Comparison of ENCODE assay signal across 17 mouse cellular contexts in the genomic region with DNA sequence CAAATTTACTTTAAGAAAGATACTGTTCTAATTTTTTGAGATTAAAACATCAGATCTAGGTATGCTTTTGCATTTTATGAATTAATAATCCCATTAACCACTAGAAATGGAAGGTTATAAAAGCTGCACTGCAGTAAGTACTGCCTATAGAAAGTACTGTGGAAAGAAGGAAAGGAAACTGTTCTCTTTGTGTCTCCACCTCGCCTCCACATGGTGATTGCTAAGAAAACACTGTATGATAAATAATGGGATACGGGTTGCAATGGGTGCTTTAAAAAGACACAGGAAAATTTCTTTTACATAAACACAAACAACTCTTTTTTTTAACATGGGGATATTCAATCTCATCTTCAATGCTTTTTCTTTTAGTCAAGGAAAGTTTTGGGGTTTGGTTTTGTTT.
"Had no signal": no experiment of that assay in that cellular context is flagged by ENCODE, and none has a peak within 500 bp of the region (broad histone marks: within the 10 kb centered on the region; RNA-seq: fewer than 3 reads in every experiment).

No protein-coding gene starts in this region.

- ATAC-seq: liver, postnatal 0 days had no signal

- H3K4me2 ChIP-seq: limb, embryonic 15.5 days; liver, embryonic 13.5 days; midbrain, embryonic 12.5 days; neural tube, embryonic 13.5 days had no signal

- H3K4me1 ChIP-seq: kidney, embryonic 15.5 days; limb, embryonic 15.5 days; liver, embryonic 13.5 days; megakaryocyte, embryonic 14.5 days; midbrain, embryonic 12.5 days; neural tube, embryonic 13.5 days had no signal

- DNase-seq: kidney, adult 2 months; kidney, postnatal 36 days; left cerebral cortex, postnatal 4 days; liver, embryonic 13.5 days; liver, postnatal 0 days; lung, postnatal 14 days; retina, postnatal 1 day; right cerebral cortex, postnatal 4 days; spleen, adult 18-20 months; thymus, adult 2 months; thymus, postnatal 36 days had no signal

- H3K27ac ChIP-seq: kidney, embryonic 15.5 days; limb, embryonic 15.5 days; liver, embryonic 13.5 days; macrophage; midbrain, embryonic 12.5 days; neural tube, embryonic 13.5 days had no signal

- H3K9ac ChIP-seq: kidney, embryonic 15.5 days; limb, embryonic 15.5 days; liver, embryonic 13.5 days; liver, postnatal 0 days; midbrain, embryonic 12.5 days; neural tube, embryonic 13.5 days had no signal

- H3K36me3 ChIP-seq: kidney, embryonic 15.5 days; limb, embryonic 15.5 days; liver, embryonic 13.5 days; midbrain, embryonic 12.5 days; neural tube, embryonic 13.5 days had no signal

- H3K4me3 ChIP-seq: kidney, embryonic 15.5 days; limb, embryonic 15.5 days; liver, embryonic 13.5 days; megakaryocyte, embryonic 14.5 days; midbrain, embryonic 12.5 days; neural tube, embryonic 13.5 days had no signal

- H3K9me3 ChIP-seq: kidney, embryonic 15.5 days; limb, embryonic 15.5 days; liver, embryonic 13.5 days; megakaryocyte, embryonic 14.5 days; midbrain, embryonic 12.5 days; neural tube, embryonic 13.5 days had no signal

- H3K27me3 ChIP-seq: kidney, embryonic 15.5 days; limb, embryonic 15.5 days; liver, embryonic 13.5 days; megakaryocyte, embryonic 14.5 days; midbrain, embryonic 12.5 days; neural tube, embryonic 13.5 days had no signal
